Mouse (Mus musculus) brain, embryonic 18.5 days (tissue): ENCODE results near the gene Gm28230.

Experiments
- DNase-seq: peaks from one replicate; pipeline ENCODE4 v3.0.0-alpha.2; 2012; ENCODE audit warnings: low read depth, low spot score

Gm28230 gene

DNA sequence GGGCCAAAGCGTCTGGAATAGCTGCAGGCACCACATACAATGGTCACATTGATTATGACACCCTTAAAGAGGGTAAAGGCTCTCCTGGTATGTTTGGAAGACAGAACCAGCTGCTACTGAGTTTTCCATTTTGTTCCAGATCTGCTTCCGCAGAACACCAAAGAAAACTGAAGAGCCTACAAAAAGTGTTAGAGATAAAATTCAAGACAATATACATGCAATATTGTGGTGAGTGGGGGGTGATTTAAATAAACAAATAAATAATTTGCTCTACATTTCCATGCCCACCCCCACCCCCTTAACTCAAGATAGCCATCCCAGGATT lies 12.9 kb downstream of the Gm28230 start:
- DNase-seq, result no peak

DNA sequence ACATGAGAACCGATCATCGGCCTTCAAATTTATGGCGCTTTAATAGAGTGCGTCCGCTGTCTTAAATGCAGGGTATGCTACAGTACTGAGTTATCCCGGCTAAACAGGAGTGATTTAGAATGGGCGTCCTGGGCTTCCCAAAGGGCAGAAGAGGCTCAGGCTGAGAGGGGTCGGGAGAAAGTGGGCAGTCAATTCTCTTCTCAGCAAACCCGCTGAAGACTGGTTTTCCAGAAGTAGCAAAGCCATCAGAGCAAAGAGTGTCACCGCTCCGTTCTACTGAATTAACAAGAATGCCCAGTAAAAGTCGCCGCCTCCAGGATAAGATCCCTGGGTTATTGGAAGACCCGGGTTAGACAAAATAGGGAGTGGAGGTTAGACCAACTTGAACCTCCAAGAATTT lies 13.3 kb downstream of the Gm28230 start:
- DNase-seq, result no peak

DNA sequence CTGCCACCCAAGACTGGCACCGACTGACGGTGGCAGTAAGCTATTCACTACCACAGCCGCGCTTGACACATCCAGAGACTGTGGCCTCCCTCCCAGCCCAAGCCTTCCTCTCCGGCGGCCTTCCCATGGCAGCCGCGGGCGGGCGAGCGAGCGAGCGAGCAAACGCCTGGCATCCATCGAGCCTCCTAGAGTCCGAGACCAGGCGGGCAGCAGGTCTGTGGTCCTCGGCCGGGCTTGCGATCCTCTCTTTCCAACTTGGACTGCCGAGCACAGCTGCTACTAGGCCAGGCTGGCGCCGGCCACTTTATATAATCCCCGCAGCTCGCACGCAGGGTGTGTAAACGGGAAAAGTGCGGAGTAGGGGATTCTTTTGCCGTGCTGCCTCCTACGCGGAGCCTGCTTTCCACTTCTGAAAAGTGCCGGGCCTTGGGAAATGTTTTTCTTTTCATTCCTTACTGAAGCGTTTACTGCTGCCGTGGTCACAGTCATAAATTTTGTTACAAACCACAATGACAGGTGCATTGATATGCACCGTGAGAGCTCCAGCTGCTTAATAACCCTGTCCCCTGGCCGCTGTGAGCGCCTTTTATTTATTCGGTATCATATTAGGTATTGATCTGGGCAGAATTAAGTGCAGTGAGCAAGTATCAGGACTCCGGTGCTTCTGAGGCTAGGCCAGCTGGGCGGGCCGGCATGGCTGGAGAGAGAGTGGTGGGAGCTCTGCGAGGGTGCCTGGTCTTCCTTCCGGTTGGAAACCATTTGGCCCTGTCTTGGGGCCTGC lies 14.0 kb downstream of the Gm28230 start:
- no peak for DNase-seq

DNA sequence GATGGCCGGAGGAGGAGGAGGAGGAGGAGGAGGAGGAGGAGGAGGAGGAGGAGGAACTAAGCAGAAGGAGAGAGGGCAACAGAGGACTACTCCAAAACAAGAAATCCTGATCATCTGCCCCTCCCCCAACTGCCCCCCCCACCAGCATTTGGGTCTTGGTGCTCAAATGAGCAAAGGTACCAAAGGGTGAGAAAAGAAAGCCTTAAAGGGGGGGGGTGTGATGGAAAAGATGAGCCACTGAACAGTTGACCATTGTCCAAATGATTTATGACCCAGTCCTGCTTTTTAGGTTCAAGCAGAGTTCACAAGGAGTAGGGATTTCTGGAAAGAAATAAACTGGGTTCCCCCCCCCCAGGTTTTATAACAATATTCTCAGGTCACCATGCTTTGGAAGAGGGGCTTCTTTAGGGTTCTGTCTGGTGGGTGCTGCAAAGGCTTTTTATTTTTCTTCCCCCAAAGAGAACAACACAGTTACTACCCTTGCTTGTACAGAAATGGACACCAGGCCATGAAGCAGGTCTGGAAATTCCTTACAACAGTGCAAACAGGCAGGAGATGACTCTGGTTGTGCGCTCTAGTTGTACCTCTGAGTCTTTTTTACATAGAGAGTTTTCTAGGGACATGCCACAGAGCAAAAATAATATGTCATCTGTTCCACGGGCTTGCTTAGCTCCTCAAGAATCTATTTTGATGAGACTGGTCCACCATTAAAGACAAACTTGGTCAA lies 14.9 kb downstream of the Gm28230 start:
- no peak for DNase-seq

DNA sequence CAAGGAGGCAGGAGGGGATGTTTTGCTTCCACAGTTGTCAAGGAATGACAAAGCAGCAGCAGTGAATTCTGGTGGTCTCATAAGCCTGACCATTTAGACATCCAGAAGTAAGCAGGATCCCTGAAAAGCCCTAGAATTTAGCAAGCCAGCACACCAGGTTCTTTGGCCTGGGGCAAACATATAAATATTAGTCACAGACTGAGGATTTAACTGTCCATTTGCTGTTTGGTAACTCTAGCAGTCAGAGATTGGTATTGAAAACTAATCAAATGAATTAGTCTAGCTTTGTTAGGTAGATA lies 15.4 kb downstream of the Gm28230 start:
- no peak for DNase-seq

DNA sequence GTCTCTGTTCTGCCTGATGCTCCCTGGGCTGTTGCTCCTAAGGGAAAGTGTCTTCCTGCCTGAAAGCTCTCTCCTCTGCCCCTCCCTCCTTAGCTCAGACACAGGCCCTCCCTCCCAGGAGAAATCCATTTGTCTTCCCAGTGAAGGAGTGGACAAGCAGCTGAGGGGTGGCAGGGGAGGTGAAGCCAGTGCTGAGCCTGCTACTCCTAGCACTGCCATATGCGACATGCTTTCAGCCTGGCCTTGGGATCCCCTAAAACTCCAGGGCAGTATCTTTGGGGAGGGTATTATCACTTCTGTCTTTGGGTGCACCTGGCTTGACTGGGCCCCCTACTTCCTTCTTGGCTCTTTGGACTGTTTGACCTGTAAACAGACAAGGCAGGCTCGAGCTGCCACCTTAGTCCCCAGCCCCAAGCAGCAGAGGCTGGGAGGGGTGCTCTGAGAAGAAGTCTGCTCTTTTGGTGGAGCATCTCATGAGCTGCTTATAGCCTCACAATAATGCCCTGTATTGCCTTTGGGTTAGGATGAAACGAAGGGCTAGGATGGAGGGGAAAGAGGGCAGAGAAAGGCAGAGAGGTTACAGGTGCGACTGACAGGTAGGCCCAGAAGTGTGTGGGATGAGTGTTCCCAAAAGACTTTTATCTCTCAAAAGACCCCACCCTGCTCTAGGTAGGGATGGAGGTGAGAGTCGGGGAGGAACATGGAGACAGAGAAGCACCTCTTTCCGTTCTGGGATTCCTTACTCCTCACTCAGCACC lies 19.2 kb downstream of the Gm28230 start:
- DNase-seq, result no peak

DNA sequence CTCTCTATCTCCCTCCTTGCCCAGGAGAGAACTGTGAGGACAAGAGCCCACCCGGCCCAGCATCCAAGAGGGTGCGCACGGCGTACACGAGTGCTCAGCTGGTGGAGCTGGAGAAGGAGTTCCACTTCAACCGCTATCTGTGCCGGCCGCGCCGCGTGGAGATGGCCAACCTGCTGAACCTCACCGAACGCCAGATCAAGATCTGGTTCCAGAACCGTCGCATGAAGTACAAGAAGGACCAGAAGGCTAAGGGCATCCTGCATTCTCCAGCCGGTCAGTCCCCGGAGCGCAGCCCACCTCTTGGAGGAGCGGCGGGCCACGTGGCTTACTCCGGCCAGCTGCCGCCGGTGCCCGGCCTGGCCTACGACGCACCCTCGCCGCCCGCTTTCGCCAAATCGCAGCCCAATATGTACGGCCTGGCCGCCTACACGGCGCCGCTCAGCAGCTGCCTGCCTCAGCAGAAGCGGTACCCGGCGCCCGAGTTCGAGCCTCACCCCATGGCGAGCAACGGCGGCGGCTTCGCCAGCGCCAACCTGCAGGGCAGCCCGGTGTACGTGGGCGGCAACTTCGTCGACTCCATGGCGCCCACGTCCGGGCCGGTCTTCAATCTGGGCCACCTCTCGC lies 19.9 kb downstream of the Gm28230 start:
- DNase-seq, result no peak

DNA sequence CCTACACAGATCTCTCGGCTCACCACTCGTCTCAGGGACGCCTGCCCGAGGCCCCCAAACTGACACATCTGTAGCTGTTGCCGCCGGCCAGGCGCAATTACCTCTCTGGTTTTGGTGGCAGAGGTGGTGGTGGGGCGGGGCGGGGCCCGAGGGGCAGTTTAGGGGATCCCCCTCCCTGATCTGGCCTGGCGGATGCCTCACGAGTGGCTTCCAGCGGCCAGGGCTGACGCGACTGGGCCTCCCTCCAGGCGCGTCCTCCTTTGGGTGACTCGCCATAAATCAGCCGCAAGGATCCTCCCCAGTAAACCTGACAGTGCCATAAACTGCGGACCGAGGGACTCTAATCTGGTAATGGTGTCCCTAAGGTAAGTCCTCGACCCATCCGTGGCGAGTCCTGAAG lies 20.5 kb downstream of the Gm28230 start:
- no peak for DNase-seq

DNA sequence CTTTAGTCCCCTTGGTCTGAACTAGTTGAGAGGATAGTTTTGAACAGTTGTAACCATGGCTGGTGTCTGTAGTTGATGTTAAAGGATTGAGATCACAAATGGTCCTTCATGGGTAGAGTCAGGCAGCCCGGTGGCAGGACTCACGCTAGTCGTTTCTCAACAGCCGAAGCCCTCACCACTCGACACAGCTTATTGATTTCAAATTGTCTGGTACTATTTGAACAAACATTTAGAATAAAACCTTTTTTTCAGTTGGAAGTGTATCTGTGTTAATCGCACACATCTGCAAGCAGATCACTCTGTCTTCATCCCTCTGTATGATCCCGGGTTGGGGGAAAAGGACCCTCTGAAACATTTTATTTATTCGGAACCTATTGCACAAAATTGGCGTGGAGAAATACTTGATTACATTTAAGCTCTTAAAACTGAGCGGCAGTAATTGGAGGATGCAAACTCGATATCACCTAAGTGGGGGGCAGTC lies 21.2 kb downstream of the Gm28230 start:
- DNase-seq, result no peak

DNA sequence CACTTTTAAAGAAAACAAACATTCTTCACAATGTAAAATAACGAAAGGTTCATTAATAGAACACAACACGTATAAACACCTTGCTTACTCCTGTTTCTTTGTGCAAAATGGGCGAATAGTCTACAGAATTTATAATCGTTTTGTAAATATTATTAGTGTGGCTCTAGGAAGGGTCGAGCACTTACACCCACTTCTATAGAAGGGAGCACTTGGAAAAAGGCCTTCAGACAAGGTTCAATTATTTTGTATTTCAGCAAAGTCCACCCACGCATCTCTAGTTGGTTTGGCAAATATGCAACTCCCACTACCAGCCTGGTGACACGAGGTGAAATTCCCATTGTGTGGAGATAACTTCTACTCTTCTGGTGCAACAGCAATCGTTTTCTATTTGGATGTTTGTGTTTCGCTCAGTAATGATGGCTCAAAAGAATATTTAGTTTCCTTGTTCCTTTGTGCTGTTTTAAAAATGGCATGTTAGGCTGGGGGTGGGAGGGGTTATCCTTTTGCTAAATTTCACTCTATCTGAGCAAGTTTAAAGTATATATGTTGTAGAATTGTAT lies 22.0 kb downstream of the Gm28230 start:
- DNase-seq, result no peak

DNA sequence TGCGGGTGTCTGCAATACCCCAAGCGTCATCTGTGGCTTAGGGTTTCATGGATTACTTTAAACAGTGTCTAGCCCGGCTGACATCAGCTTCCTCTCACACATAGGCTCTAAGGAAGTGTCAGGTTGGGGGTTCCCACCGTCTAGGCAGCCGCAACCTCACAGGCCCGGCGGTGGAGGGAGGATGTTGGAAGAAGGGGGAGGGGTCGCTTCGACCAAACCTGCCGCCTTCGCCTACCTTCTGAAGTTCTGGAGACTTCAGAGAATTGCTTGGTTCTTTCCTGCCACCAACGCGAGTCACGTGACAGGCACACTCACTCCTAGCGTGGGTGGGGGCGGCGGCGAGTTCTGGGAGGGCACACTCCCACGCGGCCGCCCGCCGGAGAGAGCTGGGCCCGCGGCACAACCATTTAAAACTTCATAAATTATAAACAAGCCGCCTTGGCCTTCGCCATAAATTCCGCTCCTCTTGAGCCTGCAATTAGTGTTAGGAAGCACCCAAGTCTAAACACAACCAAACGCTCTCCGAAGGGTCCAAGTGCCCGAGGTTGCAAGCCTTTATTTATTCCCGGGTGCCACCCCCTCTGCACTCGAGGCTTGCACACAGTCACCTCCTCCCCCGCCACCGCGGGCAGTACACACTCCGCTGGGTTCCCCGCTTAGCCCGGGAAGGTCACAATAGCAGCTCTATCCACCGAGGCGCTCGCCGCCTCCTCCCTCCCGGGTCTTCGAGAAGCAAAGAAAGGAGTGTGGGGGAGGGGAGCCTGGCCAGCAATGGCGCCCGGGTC lies 23.0 kb downstream of the Gm28230 start:
- no peak for DNase-seq

DNA sequence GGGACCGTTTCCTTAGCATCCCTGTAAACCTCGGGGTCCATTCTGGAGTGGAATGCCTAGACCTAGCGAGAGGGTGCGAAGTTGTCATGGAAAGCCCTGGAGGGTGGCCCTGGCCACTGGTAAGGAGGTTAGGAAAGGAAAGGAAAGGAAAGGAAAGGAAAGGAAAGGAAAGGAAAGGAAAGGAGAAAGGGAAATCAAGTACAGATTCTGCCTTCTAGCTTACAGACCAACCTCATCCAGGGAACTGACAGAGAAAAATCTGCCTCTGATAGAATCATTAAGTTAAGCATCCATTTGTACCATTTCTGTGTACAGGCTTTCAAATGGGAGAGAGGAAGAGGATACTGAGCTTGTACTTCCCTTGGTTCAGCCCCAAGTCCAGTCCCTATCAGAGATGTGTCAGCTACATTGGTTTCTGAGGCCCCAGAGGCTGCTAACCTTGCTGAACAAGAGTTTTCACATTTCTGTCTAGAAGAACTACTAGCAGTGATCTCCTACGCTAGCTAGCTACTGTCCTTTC lies 24.3 kb downstream of the Gm28230 start:
- DNase-seq, result no peak

DNA sequence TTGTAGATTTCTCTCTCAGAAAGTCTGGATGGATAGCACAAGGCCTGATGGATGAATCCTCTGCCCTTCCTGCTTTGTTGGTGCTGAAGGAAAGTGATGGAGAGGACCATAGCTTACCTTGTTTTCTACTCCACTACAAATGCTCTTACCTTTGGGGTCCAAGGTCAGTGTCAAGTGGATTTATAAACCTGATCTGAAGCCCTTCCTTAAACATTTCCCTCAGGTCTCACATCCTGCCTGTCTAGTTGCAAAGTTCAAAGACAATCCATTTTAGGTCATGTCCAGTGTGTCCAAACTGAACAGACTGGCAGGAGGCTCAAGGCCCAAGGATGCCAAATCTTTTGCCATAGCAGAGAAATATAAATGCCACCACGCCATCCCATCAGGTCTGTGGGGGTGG lies 25.3 kb downstream of the Gm28230 start:
- no peak for DNase-seq

DNA sequence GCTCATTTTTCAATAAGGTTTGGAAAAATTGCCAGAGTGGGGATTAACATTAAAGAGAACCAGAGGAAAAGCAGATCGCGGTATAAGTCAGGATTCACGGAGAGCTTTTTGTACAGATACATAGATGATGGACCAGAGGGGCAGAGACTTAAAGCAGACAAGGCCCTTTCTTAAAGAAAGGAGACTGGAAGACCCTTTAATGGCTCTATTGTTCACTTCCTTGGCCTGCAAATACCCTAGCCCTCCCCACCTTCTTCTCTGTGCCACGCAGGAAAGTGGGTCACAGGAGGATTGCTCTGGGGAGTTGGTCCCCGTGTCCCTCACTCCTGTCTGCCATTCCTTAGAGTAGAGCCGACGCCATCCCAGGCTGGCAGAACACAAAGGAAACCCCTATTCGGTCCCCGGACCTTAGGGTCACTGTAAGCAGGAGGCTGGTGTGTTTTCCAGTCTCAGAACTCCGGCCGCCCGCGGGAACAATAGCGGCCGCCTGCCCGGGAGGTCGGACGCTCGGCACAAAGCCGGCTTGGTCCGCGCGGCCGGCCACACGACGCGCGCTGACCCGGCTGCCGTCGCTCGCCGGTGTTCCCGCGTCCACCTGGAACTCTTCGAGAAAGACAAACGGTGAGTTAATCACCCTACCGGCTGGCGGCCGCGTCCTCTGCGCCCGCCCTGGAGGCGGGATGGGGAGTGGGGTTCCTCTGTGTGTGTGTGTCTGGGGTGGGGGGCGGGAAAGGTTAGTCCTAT lies 26.1 kb downstream of the Gm28230 start:
- no peak for DNase-seq

DNA sequence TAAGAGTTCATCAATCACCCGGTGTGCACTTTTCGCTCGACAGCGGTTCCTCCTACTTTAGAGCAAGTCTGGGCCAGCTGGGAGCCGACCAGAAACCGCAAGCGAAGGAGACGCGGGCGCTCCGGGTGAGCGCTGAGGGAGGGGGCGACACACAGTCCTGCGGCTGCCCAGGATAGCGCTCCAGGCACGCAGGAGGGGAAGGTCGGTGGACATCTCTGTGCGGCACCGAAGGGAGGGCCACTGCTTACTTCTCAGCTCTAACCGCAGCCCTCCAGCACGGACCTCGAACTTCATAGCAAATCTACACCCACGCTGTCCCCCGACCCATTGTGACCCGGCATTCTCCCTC lies 26.6 kb downstream of the Gm28230 start:
- no peak for DNase-seq

DNA sequence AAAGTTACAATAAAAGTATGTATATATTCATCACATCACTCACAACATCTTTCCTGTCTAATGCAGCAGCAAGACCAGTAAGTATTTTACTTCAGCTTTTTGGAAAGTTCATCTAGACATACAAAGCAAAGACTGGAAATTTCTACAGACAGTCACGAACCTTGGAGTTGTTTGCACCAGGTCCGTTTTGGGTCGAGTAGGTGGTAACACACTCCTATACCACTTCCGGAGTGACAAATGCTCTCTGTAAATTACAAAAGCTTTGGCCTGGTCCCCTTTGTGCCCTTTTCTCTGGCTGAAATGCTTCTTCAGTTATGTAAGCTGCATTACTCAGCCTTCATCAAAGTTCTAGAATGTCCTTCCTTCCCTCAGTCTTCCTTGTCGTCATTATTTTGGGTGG lies 27.2 kb downstream of the Gm28230 start:
- DNase-seq, result no peak

DNA sequence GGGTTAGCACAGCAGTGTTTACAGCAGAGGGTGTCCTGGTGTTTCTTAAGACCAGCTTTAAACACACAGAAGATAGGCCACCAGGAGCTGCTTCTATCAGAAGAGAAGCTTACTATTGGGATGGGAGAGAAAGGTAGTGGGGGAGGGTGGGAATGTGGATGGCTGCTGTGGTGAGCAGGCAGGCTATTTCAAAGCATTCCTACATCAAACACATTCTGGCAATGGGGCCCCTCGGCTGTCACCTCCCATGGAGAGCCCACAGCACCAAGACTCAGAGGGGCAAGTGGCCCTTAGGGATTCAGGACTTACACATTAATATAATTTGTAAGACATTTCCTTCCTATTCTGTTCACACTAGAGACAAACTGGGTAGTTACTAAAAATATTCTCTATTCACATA lies 33.6 kb downstream of the Gm28230 start:
- no peak for DNase-seq

DNA sequence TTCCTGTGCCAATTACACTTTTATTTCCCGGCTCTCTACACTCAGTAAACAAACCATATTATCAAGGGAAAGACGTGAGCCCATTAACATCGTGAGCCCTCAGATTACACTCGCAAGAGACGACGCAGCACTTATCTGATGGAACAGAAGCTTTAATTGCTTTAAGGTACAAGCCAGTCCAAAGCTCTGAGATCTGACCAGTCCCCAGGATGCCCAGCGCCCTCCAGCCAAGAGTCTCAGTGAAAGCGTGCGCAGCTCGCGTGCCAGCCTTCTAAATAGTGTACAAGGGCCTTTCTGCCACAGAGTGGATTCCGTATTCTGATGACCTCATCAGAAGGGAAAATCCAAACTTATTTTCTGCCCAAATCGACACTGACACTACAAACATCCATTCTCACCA lies 35.4 kb downstream of the Gm28230 start:
- DNase-seq, result no peak

DNA sequence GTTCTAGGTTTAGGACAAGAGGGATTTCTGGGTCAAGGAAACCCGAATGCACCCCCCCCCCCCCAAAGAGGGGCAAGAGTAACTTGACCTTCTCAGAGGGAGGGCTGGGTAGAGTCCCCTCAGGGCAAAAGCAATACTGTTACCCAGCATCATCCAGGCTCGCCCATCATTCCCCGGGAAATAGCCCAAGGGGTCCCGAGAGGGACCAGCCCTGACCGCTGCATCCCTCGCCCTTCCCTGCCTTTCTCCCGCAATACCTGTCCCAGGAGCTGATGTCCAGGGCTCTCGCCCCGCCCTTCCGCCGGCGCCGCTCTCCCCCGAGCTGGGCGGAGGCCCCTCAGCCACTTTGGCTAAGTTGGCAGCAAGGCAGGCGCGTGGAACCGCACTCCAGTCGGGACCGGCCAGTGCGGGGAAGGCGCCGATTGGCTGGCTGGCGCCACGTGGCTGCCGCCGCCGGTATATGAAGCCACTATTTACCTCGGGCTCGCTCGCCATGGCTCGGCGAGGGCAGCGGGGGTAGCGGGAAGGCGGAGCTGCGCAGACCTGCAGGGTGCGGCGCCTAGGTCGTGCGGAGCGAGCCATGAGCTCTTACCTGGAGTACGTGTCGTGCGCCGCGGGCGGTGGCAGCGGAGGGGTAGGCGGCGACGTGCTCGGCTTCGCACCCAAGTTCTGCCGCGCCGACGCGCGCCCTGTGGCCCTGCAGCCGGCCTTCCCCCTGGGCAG lies 36.2 kb downstream of the Gm28230 start, which contains the start of gene Hoxd1:
TSS of gene Hoxd1 (plus strand) at position 459 of the 723 bp plus-strand sequence.
- no peak for DNase-seq
